Comparison of ENCODE assay signal across 7 mouse cellular contexts in the genomic region with DNA sequence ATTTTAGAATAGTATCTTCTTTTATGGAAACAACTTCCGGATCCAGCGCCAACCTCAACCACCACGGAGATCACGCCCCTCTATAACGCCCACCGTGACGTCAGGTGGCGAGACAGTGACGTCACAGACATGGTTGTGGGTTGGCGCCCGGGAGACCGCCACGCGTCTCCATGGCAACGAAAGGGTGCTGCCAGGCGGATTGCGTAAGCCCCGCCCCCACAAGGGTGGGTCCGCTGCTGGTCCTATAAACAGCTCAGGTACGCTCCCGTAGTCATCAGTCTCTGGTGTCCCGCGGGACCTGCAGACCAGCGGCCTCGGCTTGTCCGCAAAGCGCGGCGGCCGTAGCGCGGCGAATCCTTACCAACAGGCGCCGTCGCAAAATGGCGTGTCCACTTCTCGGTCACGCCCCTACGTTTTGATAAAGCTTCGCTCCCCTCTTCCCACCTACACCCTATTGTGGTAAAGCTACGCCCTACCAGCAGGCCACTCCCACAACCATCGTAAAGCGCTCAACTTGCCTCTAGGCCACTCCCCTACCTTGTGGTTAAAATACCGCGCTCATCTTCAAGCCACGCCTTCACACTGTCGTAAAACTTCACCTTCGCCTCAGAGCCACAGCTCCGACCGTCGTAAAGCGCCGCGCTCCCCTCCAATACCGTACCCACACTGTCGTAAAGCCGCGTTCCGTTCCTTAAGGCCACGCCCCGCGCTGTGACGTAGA. TPM values are rescaled to one million over a fixed set of nuclear protein-coding genes. Genes with fewer than 3 reads are reported as not detected.
DNase-seq lines count a peak whose midpoint lies in the region; ATAC-seq lines count a peak whose summit lies in the region.

No protein-coding gene starts in this region.

- no peaks in the 10 kb centered on the region for H3K27me3 ChIP-seq in embryonic facial prominence, embryonic 11.5 days (ENCODE audit: control insufficient read depth, insufficient read depth, low read length)
- H3K27me3 ChIP-seq in limb, embryonic 10.5 days (ENCODE audit: low read depth, poor library complexity, severe bottlenecking) = no peaks in the 10 kb centered on the region
- H3K27me3 ChIP-seq in midbrain, embryonic 13.5 days = no peaks in the 10 kb centered on the region

- peak overlapping the region; percentile 90 for H3K4me3 ChIP-seq in embryonic facial prominence, embryonic 11.5 days (ENCODE audit: low read depth, low read length)
- H3K4me3 ChIP-seq in limb, embryonic 10.5 days = peak overlapping the region; percentile 89
- peak overlapping the region; percentile 83 for H3K4me3 ChIP-seq in midbrain, embryonic 13.5 days (replicated peaks)

- peak overlapping the region; percentile 78 for H3K27ac ChIP-seq in embryonic facial prominence, embryonic 11.5 days (replicated peaks; ENCODE audit: low read depth, low read length)
- H3K27ac ChIP-seq in limb, embryonic 10.5 days = peak overlapping the region; percentile 97
- peak overlapping the region; percentile 96 for H3K27ac ChIP-seq in midbrain, embryonic 13.5 days

- WGBS in embryonic facial prominence, embryonic 11.5 days = under 1% methylated on average over 64 of the region's 64 CpGs
- WGBS in limb, embryonic 10.5 days = under 1% methylated on average over 64 of the region's 64 CpGs
- 0% methylated on average over 64 of the region's 64 CpGs for WGBS in midbrain, embryonic 13.5 days

- peak overlapping the region; percentile 60 for H3K4me2 ChIP-seq in embryonic facial prominence, embryonic 11.5 days (ENCODE audit: low read depth, low read length)
- H3K4me2 ChIP-seq in midbrain, embryonic 13.5 days (replicated peaks) = peak overlapping the region; percentile 70

- peak; percentile 91 for ATAC-seq in embryonic facial prominence, embryonic 11.5 days (replicated peaks; ENCODE audit: insufficient number of reproducible peaks, low FRiP score, low TSS enrichment, low read depth)
- ATAC-seq in granulocyte monocyte progenitor cell, adult 5-6 weeks (replicated peaks; ENCODE audit: poor library complexity, severe bottlenecking) = peak; percentile 82
- peak; percentile 96 for ATAC-seq in midbrain, embryonic 13.5 days

- H3K9ac ChIP-seq in embryonic facial prominence, embryonic 11.5 days (replicated peaks; ENCODE audit: low read length) = peak overlapping the region; percentile 84
- peak overlapping the region; percentile 92 for H3K9ac ChIP-seq in midbrain, embryonic 13.5 days (replicated peaks)

- no peaks in the 10 kb centered on the region for H3K36me3 ChIP-seq in embryonic facial prominence, embryonic 11.5 days (replicated peaks; ENCODE audit: control insufficient read depth, insufficient read depth, low read depth, low read length)
- peaks cover 24% of the 10 kb centered on the region for H3K36me3 ChIP-seq in limb, embryonic 10.5 days
- H3K36me3 ChIP-seq in midbrain, embryonic 13.5 days = no peaks in the 10 kb centered on the region; the same call in 1 of the 2 replicates

- H3K9me3 ChIP-seq in embryonic facial prominence, embryonic 11.5 days (replicated peaks; ENCODE audit: control insufficient read depth, low read length) = no peaks in the 10 kb centered on the region
- H3K9me3 ChIP-seq in limb, embryonic 10.5 days (replicated peaks) = no peaks in the 10 kb centered on the region
- no peaks in the 10 kb centered on the region for H3K9me3 ChIP-seq in midbrain, embryonic 13.5 days

- DNase-seq in adrenal gland, postnatal 14 days = peak; percentile 99
- peak; percentile 100 for DNase-seq in embryonic facial prominence, embryonic 11.5 days (ENCODE audit: low spot score)
- DNase-seq in kidney, adult 11 months = peak; percentile 100
- DNase-seq in limb, embryonic 10.5 days (ENCODE audit: low spot score) = peak; percentile 100
- DNase-seq in spleen, adult 12 weeks (ENCODE audit: low spot score) = peak; percentile 98

- H3K4me1 ChIP-seq in embryonic facial prominence, embryonic 11.5 days (ENCODE audit: control insufficient read depth, insufficient read depth, low read length) = peaks cover 4% of the 10 kb centered on the region; the same call in 1 of the 2 replicates
- peaks cover 44% of the 10 kb centered on the region for H3K4me1 ChIP-seq in limb, embryonic 10.5 days
- H3K4me1 ChIP-seq in midbrain, embryonic 13.5 days (replicated peaks) = peaks cover 36% of the 10 kb centered on the region

RNA-seq across cellular contexts. Expression of gene Csnk1g2, which starts 0.5 kb away (rescaled TPM):
- total RNA-seq in adrenal gland, postnatal 14 days (2021) = 105 and 108 TPM in 2 replicates
- polyA plus RNA-seq in embryonic facial prominence, embryonic 11.5 days (2014; fragmentation: Nextera tagmentation; extraction: Ambion mirVana) = 93.4 and 97.9 TPM in 2 replicates
- total RNA-seq in granulocyte monocyte progenitor cell, adult 5-6 weeks (2014; fragmentation: Nextera tagmentation) = 47.7 and 65.2 TPM in 2 replicates
- 112 and 127 TPM in 2 replicates for total RNA-seq in granulocyte monocyte progenitor cell, adult 5-6 weeks (2017)
- polyA plus RNA-seq in limb, embryonic 10.5 days (2016; fragmentation: Nextera tagmentation; extraction: Ambion mirVana) = 237 and 255 TPM in 2 replicates
- polyA plus RNA-seq in midbrain, embryonic 13.5 days (2015; fragmentation: Nextera tagmentation; extraction: Ambion mirVana) = 73.8 and 115 TPM in 2 replicates

RNA-seq across cellular contexts. Expression of gene Gm49322, which starts 16.3 kb away (rescaled TPM):
- 1.6 and 2.5 TPM in 2 replicates for total RNA-seq in adrenal gland, postnatal 14 days (2021)
- polyA plus RNA-seq in embryonic facial prominence, embryonic 11.5 days (2014; fragmentation: Nextera tagmentation; extraction: Ambion mirVana) = 1.4 and 1.5 TPM in 2 replicates
- total RNA-seq in granulocyte monocyte progenitor cell, adult 5-6 weeks (2014; fragmentation: Nextera tagmentation) = 3.1 TPM in 1 of 2 replicates, not detected in the other
- 0.39 TPM in 1 of 2 replicates, not detected in the other for total RNA-seq in granulocyte monocyte progenitor cell, adult 5-6 weeks (2017)
- polyA plus RNA-seq in limb, embryonic 10.5 days (2016; fragmentation: Nextera tagmentation; extraction: Ambion mirVana) = 5.1 and 5.2 TPM in 2 replicates
- 4.0 and 4.9 TPM in 2 replicates for polyA plus RNA-seq in midbrain, embryonic 13.5 days (2015; fragmentation: Nextera tagmentation; extraction: Ambion mirVana)

RNA-seq across cellular contexts. Expression of gene Adat3, which starts 19.4 kb away (rescaled TPM):
- 3.1 and 4.9 TPM in 2 replicates for total RNA-seq in adrenal gland, postnatal 14 days (2021)
- 5.7 and 5.8 TPM in 2 replicates for polyA plus RNA-seq in embryonic facial prominence, embryonic 11.5 days (2014; fragmentation: Nextera tagmentation; extraction: Ambion mirVana)
- 0.79 TPM in 1 of 2 replicates, not detected in the other for total RNA-seq in granulocyte monocyte progenitor cell, adult 5-6 weeks (2014; fragmentation: Nextera tagmentation)
- 0.34 and 0.67 TPM in 2 replicates for total RNA-seq in granulocyte monocyte progenitor cell, adult 5-6 weeks (2017)
- polyA plus RNA-seq in limb, embryonic 10.5 days (2016; fragmentation: Nextera tagmentation; extraction: Ambion mirVana) = 11.1 and 13.4 TPM in 2 replicates
- 6.1 and 7.6 TPM in 2 replicates for polyA plus RNA-seq in midbrain, embryonic 13.5 days (2015; fragmentation: Nextera tagmentation; extraction: Ambion mirVana)

RNA-seq across cellular contexts. Expression of gene Scamp4, which starts 19.4 kb away (rescaled TPM):
- 44.2 and 50.5 TPM in 2 replicates for total RNA-seq in adrenal gland, postnatal 14 days (2021)
- polyA plus RNA-seq in embryonic facial prominence, embryonic 11.5 days (2014; fragmentation: Nextera tagmentation; extraction: Ambion mirVana) = 62.4 and 64.9 TPM in 2 replicates
- 40.5 and 72.3 TPM in 2 replicates for total RNA-seq in granulocyte monocyte progenitor cell, adult 5-6 weeks (2014; fragmentation: Nextera tagmentation)
- total RNA-seq in granulocyte monocyte progenitor cell, adult 5-6 weeks (2017) = 10.7 and 11.4 TPM in 2 replicates
- 87.8 and 92.2 TPM in 2 replicates for polyA plus RNA-seq in limb, embryonic 10.5 days (2016; fragmentation: Nextera tagmentation; extraction: Ambion mirVana)
- 60.2 and 60.3 TPM in 2 replicates for polyA plus RNA-seq in midbrain, embryonic 13.5 days (2015; fragmentation: Nextera tagmentation; extraction: Ambion mirVana)

RNA-seq across cellular contexts. Expression of gene Abhd17a, which starts 32.0 kb away (rescaled TPM):
- 97.7 and 98.7 TPM in 2 replicates for total RNA-seq in adrenal gland, postnatal 14 days (2021)
- polyA plus RNA-seq in embryonic facial prominence, embryonic 11.5 days (2014; fragmentation: Nextera tagmentation; extraction: Ambion mirVana) = 94.8 and 111 TPM in 2 replicates
- 27.7 and 36.2 TPM in 2 replicates for total RNA-seq in granulocyte monocyte progenitor cell, adult 5-6 weeks (2014; fragmentation: Nextera tagmentation)
- 24.2 and 33.5 TPM in 2 replicates for total RNA-seq in granulocyte monocyte progenitor cell, adult 5-6 weeks (2017)
- polyA plus RNA-seq in limb, embryonic 10.5 days (2016; fragmentation: Nextera tagmentation; extraction: Ambion mirVana) = 104 and 108 TPM in 2 replicates
- polyA plus RNA-seq in midbrain, embryonic 13.5 days (2015; fragmentation: Nextera tagmentation; extraction: Ambion mirVana) = 78.5 and 93.4 TPM in 2 replicates

Comparison
In these comparisons a context has a peak if more than half of its experiments do, and no peak if none do; other contexts are left out.
1. Peak in every context shown above with its lines: DNase-seq, ATAC-seq, H3K4me3 ChIP-seq and H3K27ac ChIP-seq.